Mouse (Mus musculus) kidney, adult 2 months (tissue): Measurements from ENCODE around the gene Mettl16. TPM values are rescaled to one million over a fixed set of nuclear protein-coding genes. Genes with fewer than 3 reads are reported as not detected.

Source experiments
- DNase-seq: peaks from one replicate; pipeline ENCODE4 v3.0.0; 2021
- H3K27ac ChIP-seq: fragments of 200-500 bp; 2 replicates; pipeline ENCODE4 v1.5.1; 2012; ENCODE audit warnings: low read depth, low read length, control low read depth, inconsistent platforms; ENCODE audit not compliant: insufficient read depth
- H3K27me3 ChIP-seq: fragments of 200-500 bp; replicated peaks from 2 replicates; pipeline ENCODE4 v1.6.1; 2012; ENCODE audit warnings: mild to moderate bottlenecking, moderate library complexity, low read length, inconsistent platforms; ENCODE audit not compliant: control insufficient read depth, insufficient read depth
- H3K36me3 ChIP-seq: fragments of 200-500 bp; 2 replicates; pipeline ENCODE4 v1.6.1; 2012; ENCODE audit warnings: mild to moderate bottlenecking, moderate library complexity, low read length, inconsistent platforms; ENCODE audit not compliant: control insufficient read depth, insufficient read depth
- H3K4me1 ChIP-seq: fragments of 200-500 bp; 2 replicates; pipeline ENCODE4 v1.6.1; 2011; ENCODE audit warnings: low read length; ENCODE audit not compliant: control insufficient read depth, insufficient read depth
- H3K4me3 ChIP-seq: fragments of 200-500 bp; 2 replicates; pipeline ENCODE4 v1.5.1; 2011; ENCODE audit warnings: mild to moderate bottlenecking, low read depth, low read length, control low read depth; ENCODE audit not compliant: insufficient read depth
- CTCF ChIP-seq: fragments of 200-500 bp; conservative IDR thresholded peaks from 2 replicates; pipeline ENCODE4 v1.5.1; 2011; ENCODE audit warnings: low read depth, mild to moderate bottlenecking, control low read depth, low read length, moderate library complexity, mixed read lengths; ENCODE audit not compliant: insufficient read depth, insufficient read length
- POLR2A ChIP-seq: fragments of 200-500 bp; IDR thresholded peaks from one replicate; pipeline ENCODE4 v1.6.1; 2011; ENCODE audit warnings: low read depth, low read length, control low read depth
- WGBS: fragments of 180-500 bp; shearing (Covaris S2); methylation state at CpG from one replicate; pipeline ENCODE4 v1.1.7; 2018; 5-methylcytosine and 5-hydroxymethylcytosine counted together
- polyA plus RNA-seq: library from polyadenylated mRNA; depleted of rRNA; stranded (reverse); fragments of >200 nt; gene quantifications from 2 replicates; pipeline ENCODE4 v1.2.3, GENCODE M21; 2012

Mettl16 gene
- polyA plus RNA-seq, 1 experiment = 3.8 TPM

DNA sequence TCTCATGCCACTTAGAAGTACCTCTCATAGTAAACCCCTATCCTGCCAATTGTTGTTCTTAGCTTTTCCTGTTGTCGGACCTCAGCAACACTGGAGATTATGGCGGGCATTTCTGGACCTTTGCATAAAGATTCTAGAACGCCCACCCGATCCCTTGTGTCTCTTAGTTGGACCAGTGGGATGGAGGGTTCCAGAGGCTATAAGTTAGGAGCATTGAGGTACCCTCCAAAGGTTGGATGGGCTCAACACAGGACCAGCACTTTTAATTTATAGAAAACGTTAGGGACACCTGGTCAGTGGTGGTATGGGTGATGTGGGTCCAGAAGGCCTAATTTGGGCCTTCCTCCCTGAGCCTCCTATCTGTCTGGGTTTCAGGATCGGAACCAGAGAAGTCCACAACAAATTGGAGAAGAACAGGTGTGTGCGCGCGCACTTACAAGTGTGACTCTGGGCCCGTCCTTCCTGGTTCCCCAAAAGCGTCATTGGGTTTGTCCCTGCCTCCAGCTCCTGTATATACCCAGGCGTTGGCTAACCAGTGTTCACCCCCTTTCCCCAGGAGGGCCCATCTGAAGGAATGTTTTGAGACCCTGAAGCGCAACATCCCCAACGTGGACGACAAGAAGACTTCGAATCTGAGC, 66.5 kb downstream of the Mettl16 start:
- no peak for TF ChIP-seq CTCF
- TF ChIP-seq POLR2A = no peak
- H3K4me1 ChIP-seq = peaks cover 56% of the 10 kb centered on the region
- H3K27me3 ChIP-seq = no peaks in the 10 kb centered on the region
- no peaks in the 10 kb centered on the region for H3K36me3 ChIP-seq
- peak overlapping the region; percentile 46 for H3K27ac ChIP-seq
- 56% methylated on average over 16 of the region's 16 CpGs for WGBS
- H3K4me3 ChIP-seq = peak overlapping the region; percentile 63
- no peak for DNase-seq

DNA sequence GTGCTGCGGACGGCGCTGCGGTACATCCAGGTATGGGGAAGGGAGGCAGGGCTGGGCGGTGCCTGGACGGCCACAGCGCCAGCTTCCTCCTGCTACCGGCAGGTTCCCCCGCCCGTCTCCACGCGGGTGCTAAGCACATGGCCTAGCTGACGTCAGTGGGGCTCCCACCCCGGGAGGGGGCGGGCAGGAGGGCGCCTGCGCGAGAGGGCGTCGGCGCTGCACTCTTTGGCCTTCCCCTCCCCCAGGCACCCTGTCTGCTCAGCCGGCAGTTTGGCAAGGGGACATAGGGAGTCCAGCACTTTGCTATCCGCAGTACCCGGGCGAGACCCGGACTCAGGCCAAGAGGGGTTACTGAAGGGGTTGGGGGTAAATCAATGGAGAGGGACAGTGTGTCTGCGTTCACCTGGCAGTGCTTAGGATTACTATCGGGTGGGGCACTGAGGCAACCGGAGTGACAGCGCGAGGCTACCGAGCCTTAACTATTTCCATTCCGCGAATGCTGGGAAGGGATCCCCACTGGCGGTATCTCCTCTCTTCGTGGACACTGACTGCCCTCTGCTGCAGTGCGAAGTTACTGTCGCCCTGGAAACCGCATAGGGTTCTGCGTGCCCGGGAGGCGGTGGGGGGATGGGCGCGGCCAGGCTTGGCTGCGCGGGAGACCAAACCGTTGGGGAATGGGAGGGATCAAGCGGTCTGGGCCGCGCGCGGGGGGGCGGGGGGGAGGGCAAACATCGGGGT, 67.2 kb downstream of the Mettl16 start:
- DNase-seq = peak; percentile 98

DNA sequence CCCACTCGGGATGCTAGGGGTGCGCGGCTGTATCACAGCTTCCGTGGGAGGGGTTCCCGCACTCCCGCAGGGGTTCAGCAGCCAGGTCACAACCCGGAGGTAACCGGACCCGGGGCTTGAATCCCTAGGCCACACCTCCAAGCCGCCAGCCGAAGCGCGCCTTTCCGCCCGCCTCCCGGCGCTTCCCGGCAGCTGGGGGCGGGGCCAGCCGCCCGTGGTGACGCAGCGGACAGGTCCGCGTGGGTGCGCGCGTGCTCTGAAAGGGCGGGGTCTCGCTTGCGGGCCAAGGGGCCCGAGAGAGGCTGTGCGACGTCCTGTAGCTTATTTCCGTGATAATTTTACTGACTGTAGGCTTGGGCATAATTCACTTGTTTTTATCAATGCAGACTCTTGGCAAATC, 67.8 kb downstream of the Mettl16 start:
- Histone ChIP-seq H3K27me3 (no peaks in the 10 kb centered on the region), H3K36me3 (no peaks in the 10 kb centered on the region), H3K4me1 (peaks cover 53% of the 10 kb centered on the region), H3K27ac (peak overlapping the region; percentile 95), H3K4me3 (peak overlapping the region; percentile 63)
- DNase-seq = peak; percentile 98
- WGBS = 1% methylated on average over 35 of the region's 35 CpGs
- TF ChIP-seq POLR2A (no peak), CTCF (no peak)

More for the DNA sequence above, 67.2 kb downstream of the Mettl16 start:
- peak overlapping the region; percentile 63 for H3K4me3 ChIP-seq
- no peaks in the 10 kb centered on the region for H3K36me3 ChIP-seq
- WGBS = under 1% methylated on average over 54 of the region's 54 CpGs
- no peaks in the 10 kb centered on the region for H3K27me3 ChIP-seq
- peak overlapping the region; percentile 97 for H3K27ac ChIP-seq
- H3K4me1 ChIP-seq = peaks cover 57% of the 10 kb centered on the region
- no peak for TF ChIP-seq POLR2A
- 0 out of 2 replicates have a peak, but pooled peaks have one; percentile 8 for TF ChIP-seq CTCF

DNA sequence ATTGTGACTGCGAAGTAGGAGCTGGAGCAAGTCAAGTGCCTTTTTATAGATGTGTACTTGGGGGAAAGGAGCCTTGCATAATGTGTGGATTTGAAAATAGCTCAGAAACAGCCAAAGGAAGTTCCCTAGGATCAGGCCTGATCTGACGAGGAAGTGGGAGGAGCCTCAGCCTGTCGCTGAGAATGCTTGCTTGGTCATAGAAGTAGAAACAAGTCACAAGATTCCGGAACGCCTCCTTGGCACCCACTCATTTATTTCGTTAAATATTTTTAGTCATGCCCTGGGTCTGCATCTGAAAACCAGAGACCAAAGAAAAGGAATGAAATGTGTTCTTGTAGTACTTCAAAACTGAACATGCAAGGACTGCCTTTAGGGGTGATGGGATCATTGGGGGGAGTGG, 68.3 kb downstream of the Mettl16 start:
- Histone ChIP-seq H3K27me3 (no peaks in the 10 kb centered on the region), H3K27ac (peak overlapping the region; percentile 95), H3K4me1 (peaks cover 48% of the 10 kb centered on the region), H3K4me3 (no peak overlapping the region; the same call in 1 of the 2 replicates), H3K36me3 (no peaks in the 10 kb centered on the region)
- DNase-seq = peak; percentile 97
- WGBS = 1% methylated on average over 6 of the region's 6 CpGs
- TF ChIP-seq CTCF (no peak), POLR2A (no peak)

DNA sequence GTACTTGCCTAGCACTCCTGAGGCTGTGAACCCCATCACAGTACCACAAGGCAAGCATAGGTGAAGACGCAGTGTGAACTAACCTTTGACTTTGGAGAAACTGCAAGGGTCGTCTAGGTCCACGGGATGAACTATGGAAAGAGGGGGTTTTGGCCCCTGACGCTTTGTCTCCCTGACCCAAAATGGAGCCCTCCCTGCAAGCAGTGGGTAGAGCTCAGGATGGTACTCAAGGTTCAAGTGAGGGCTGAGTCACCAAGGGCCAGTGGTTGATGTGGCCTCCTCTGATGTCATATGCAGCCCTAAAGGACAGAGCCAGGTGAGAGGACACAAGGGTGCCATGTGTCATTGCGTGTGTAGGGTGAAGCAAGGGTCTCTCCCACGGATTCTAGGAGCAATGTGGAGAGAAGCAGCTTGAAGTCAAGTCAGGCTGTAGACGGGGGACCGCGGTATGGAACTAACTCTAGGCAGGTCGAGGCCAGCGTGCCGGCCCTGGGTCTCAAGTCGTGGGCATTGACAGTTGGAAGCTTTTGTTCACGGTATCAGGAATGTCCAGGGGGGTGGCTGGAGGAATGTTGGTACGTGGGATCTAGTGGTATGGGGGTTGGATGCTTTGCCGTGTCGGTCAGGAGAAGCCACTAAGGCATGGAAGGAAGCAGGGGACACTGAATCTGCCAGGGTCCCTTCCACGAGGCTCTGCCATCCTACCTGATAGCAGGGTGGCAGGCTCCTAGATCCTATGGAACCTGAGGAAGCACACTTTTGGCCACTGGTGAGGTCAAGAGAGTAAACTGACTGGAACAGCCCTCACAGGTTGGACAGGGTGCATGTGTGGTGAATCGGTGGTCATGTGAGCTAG, 69.5 kb downstream of the Mettl16 start:
- H3K27me3 ChIP-seq = no peaks in the 10 kb centered on the region
- peaks cover 37% of the 10 kb centered on the region for H3K4me1 ChIP-seq
- H3K4me3 ChIP-seq = no peak overlapping the region
- peak overlapping the region; percentile 95 for H3K27ac ChIP-seq
- no peaks in the 10 kb centered on the region for H3K36me3 ChIP-seq
- TF ChIP-seq CTCF = no peak
- TF ChIP-seq POLR2A = no peak
- no peak for DNase-seq
- WGBS = 75% methylated on average over 19 of the region's 19 CpGs

DNA sequence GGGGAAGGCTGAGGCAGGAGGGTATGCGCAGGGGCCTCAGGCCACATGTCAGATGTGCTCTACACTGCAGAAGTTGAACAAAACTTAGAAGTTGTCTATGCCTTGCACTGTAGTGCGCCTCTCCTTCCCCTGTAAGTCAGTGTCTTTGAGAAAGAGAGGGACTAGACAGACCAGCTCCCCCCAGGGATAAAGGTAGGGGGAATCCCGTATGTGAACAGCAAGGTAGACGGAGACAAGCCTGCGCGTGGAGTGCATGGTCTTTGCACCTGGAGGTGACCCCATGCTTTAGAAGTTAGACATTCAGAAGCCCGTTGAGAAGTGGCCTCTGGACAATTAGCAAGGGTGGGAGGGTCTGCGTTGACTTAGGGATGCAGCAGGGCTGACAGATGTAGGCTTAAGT, 70.1 kb downstream of the Mettl16 start:
- DNase-seq = no peak
- TF ChIP-seq POLR2A (no peak), CTCF (no peak)
- H3K4me1 ChIP-seq = peaks cover 37% of the 10 kb centered on the region
- H3K36me3 ChIP-seq = no peaks in the 10 kb centered on the region
- H3K27ac ChIP-seq = peak overlapping the region; percentile 95
- WGBS = 56% methylated on average over 8 of the region's 8 CpGs
- no peaks in the 10 kb centered on the region for H3K27me3 ChIP-seq
- no peak overlapping the region for H3K4me3 ChIP-seq
